Mouse (Mus musculus): Measurements from ENCODE around the gene Trf. TPM values are rescaled to one million over a fixed set of nuclear protein-coding genes. Genes with fewer than 3 reads are reported as not detected.

The Trf gene
- polyA plus RNA-seq, 1 experiment = 149 TPM

- H3K4me1 ChIP-seq (replicated peaks; ENCODE audit: control insufficient read depth, insufficient read depth, low read length) = no peaks in the 10 kb centered on the region
- H3K36me3 ChIP-seq (ENCODE audit: control insufficient read depth, insufficient read depth, low read length) = no peaks in the 10 kb centered on the region
- TF ChIP-seq POLR2A (IDR thresholded peaks at IDR 0.05; ENCODE audit: control insufficient read depth, extremely low read depth, insufficient read depth, low read length, poor library complexity) (no peak), CTCF (IDR thresholded peaks at IDR 0.05; ENCODE audit: borderline replicate concordance, control insufficient read depth, extremely low read depth, insufficient read depth, low read length, poor library complexity) (no peak)
- no peak overlapping the region for H3K4me3 ChIP-seq (ENCODE audit: control insufficient read depth, insufficient read depth, low read length)
- H3K27ac ChIP-seq (ENCODE audit: control insufficient read depth, insufficient read depth, low read length) = no peak overlapping the region
- DNase-seq = no peak
- 93% methylated on average over 6 of the region's 6 CpGs for WGBS
- no peaks in the 10 kb centered on the region for H3K27me3 ChIP-seq (ENCODE audit: control insufficient read depth, insufficient read depth, low read length)
Measured at GRCm38 (mm10) chr9:103208802-103209423, 21.3 kb downstream of the Trf start.

GRCm38 (mm10) chr9:103207846-103208245, 22.4 kb downstream of the Trf start:
- 12% methylated on average over 16 of the region's 16 CpGs for WGBS
- H3K4me3 ChIP-seq (ENCODE audit: control insufficient read depth, insufficient read depth, low read length) = no peak overlapping the region
- peak; percentile 69 for DNase-seq

GRCm38 (mm10) chr9:103205786-103206185, 24.5 kb downstream of the Trf start:
- no peak overlapping the region for H3K27ac ChIP-seq (ENCODE audit: control insufficient read depth, insufficient read depth, low read length)
- TF ChIP-seq POLR2A (IDR thresholded peaks at IDR 0.05; ENCODE audit: control insufficient read depth, extremely low read depth, insufficient read depth, low read length, poor library complexity) (no peak), CTCF (IDR thresholded peaks at IDR 0.05; ENCODE audit: borderline replicate concordance, control insufficient read depth, extremely low read depth, insufficient read depth, low read length, poor library complexity) (no peak)
- no peaks in the 10 kb centered on the region for H3K4me1 ChIP-seq (replicated peaks; ENCODE audit: control insufficient read depth, insufficient read depth, low read length)
- no peaks in the 10 kb centered on the region for H3K27me3 ChIP-seq (ENCODE audit: control insufficient read depth, insufficient read depth, low read length)
- no peak for DNase-seq
- H3K4me3 ChIP-seq (ENCODE audit: control insufficient read depth, insufficient read depth, low read length) = no peak overlapping the region
- no peaks in the 10 kb centered on the region for H3K36me3 ChIP-seq (ENCODE audit: control insufficient read depth, insufficient read depth, low read length)
- WGBS = 89% methylated on average over 5 of the region's 5 CpGs

More at GRCm38 (mm10) chr9:103207846-103208245, 22.4 kb downstream of the Trf start:
- Histone ChIP-seq H3K36me3 (ENCODE audit: control insufficient read depth, insufficient read depth, low read length) (no peaks in the 10 kb centered on the region), H3K4me1 (replicated peaks; ENCODE audit: control insufficient read depth, insufficient read depth, low read length) (no peaks in the 10 kb centered on the region), H3K27me3 (ENCODE audit: control insufficient read depth, insufficient read depth, low read length) (no peaks in the 10 kb centered on the region), H3K27ac (ENCODE audit: control insufficient read depth, insufficient read depth, low read length) (no peak overlapping the region)
- TF ChIP-seq POLR2A (IDR thresholded peaks at IDR 0.05; ENCODE audit: control insufficient read depth, extremely low read depth, insufficient read depth, low read length, poor library complexity) = no peak
- TF ChIP-seq CTCF (IDR thresholded peaks at IDR 0.05; ENCODE audit: borderline replicate concordance, control insufficient read depth, extremely low read depth, insufficient read depth, low read length, poor library complexity) = peak; percentile 82; the same call in 1 of the 2 replicates

GRCm38 (mm10) chr9:103201561-103202260, 28.5 kb downstream of the Trf start, which contains the start of gene Srprb:
Srprb (minus strand) TSS chr9:103202137.
- H3K27me3 ChIP-seq (ENCODE audit: control insufficient read depth, insufficient read depth, low read length) = no peaks in the 10 kb centered on the region
- no peak within 1 kb of the TSS for H3K27ac ChIP-seq (ENCODE audit: control insufficient read depth, insufficient read depth, low read length)
- WGBS = under 1% methylated on average over 44 of the region's 45 CpGs

GRCm38 (mm10) chr9:103188416-103188815, 41.8 kb downstream of the Trf start:
- Histone ChIP-seq H3K4me1 (replicated peaks; ENCODE audit: control insufficient read depth, insufficient read depth, low read length) (no peaks in the 10 kb centered on the region), H3K4me3 (ENCODE audit: control insufficient read depth, insufficient read depth, low read length) (no peak overlapping the region), H3K27ac (ENCODE audit: control insufficient read depth, insufficient read depth, low read length) (no peak overlapping the region), H3K36me3 (ENCODE audit: control insufficient read depth, insufficient read depth, low read length) (peaks cover 8% of the 10 kb centered on the region; the same call in 1 of the 2 replicates), H3K27me3 (ENCODE audit: control insufficient read depth, insufficient read depth, low read length) (no peaks in the 10 kb centered on the region)
- 98% methylated on average over 4 of the region's 4 CpGs for WGBS
- TF ChIP-seq POLR2A (IDR thresholded peaks at IDR 0.05; ENCODE audit: control insufficient read depth, extremely low read depth, insufficient read depth, low read length, poor library complexity) = no peak
- no peak for DNase-seq

More at GRCm38 (mm10) chr9:103201561-103202260, 28.5 kb downstream of the Trf start, which contains the start of gene Srprb:
- H3K4me3 ChIP-seq (ENCODE audit: control insufficient read depth, insufficient read depth, low read length) = peak within 1 kb of the TSS; percentile 98
- H3K36me3 ChIP-seq (ENCODE audit: control insufficient read depth, insufficient read depth, low read length) = peaks cover 14% of the 10 kb centered on the region
- no peaks in the 10 kb centered on the region for H3K4me1 ChIP-seq (replicated peaks; ENCODE audit: control insufficient read depth, insufficient read depth, low read length)
- DNase-seq = peak; percentile 97
- TF ChIP-seq CTCF (IDR thresholded peaks at IDR 0.05; ENCODE audit: borderline replicate concordance, control insufficient read depth, extremely low read depth, insufficient read depth, low read length, poor library complexity) (no peak), POLR2A (IDR thresholded peaks at IDR 0.05; ENCODE audit: control insufficient read depth, extremely low read depth, insufficient read depth, low read length, poor library complexity) (0 out of 2 replicates have a peak, but pooled peaks have one; percentile 50)

- peaks cover 8% of the 10 kb centered on the region; the same call in 1 of the 2 replicates for H3K36me3 ChIP-seq (ENCODE audit: control insufficient read depth, insufficient read depth, low read length)
- WGBS = 90% methylated on average over 9 of the region's 9 CpGs
- no peak overlapping the region for H3K27ac ChIP-seq (ENCODE audit: control insufficient read depth, insufficient read depth, low read length)
- no peaks in the 10 kb centered on the region for H3K27me3 ChIP-seq (ENCODE audit: control insufficient read depth, insufficient read depth, low read length)
- DNase-seq = no peak
- no peak overlapping the region for H3K4me3 ChIP-seq (ENCODE audit: control insufficient read depth, insufficient read depth, low read length)
- H3K4me1 ChIP-seq (replicated peaks; ENCODE audit: control insufficient read depth, insufficient read depth, low read length) = no peaks in the 10 kb centered on the region
- TF ChIP-seq CTCF (IDR thresholded peaks at IDR 0.05; ENCODE audit: borderline replicate concordance, control insufficient read depth, extremely low read depth, insufficient read depth, low read length, poor library complexity) = no peak
- TF ChIP-seq POLR2A (IDR thresholded peaks at IDR 0.05; ENCODE audit: control insufficient read depth, extremely low read depth, insufficient read depth, low read length, poor library complexity) = no peak
Measured at GRCm38 (mm10) chr9:103186747-103187146, 43.5 kb downstream of the Trf start.
